Mouse (Mus musculus) neural tube, embryonic 15.5 days (tissue): ENCODE data around the gene Rai1. TPM values are rescaled to one million over a fixed set of nuclear protein-coding genes. Genes with fewer than 3 reads are reported as not detected.

Experiments used
- microRNA-seq: library from miRNA; unstranded; fragments of <30 nt; microRNA quantifications from one replicate; pipeline ENCODE4, GENCODE M21; 2017
- polyA plus RNA-seq: library from polyadenylated mRNA; unstranded; fragments of >200 nt; fragmentation: Nextera tagmentation; extraction: Ambion mirVana; gene quantifications from 2 replicates; pipeline ENCODE4 v1.2.1, GENCODE M21; 2015

Rai1 gene
- polyA plus RNA-seq, 1 experiment from 2014 or later = 27.4 TPM

Small RNA genes lying within 50 kb of the gene (microRNA-seq; reads per million reads assigned to microRNA genes)
- gene Mir6921 (1.0 reads per million), gene Mir6922 (not detected)

Other genes starting within 250 kb of the Rai1 start
- gene Med9, start 156.8 kb upstream of the Rai1 start, polyA plus RNA-seq = 41.0 and 45.2 TPM in 2 replicates
- 1.2 and 2.2 TPM in 2 replicates for gene Rasd1, start 140.1 kb upstream of the Rai1 start, polyA plus RNA-seq
- 8.5 and 9.0 TPM in 2 replicates for gene Pemt, start 58.5 kb upstream of the Rai1 start, polyA plus RNA-seq
- 44.2 and 50.0 TPM in 2 replicates for gene Srebf1, start 117.6 kb downstream of the Rai1 start, polyA plus RNA-seq
- gene Tom1l2, start 247.9 kb downstream of the Rai1 start, polyA plus RNA-seq = 66.3 and 68.9 TPM in 2 replicates
- gene Drc3, start 248.3 kb downstream of the Rai1 start, polyA plus RNA-seq = 5.3 and 6.2 TPM in 2 replicates